Mouse (Mus musculus) thymus, adult 2 months (tissue): ENCODE results near the gene Zfp128. TPM values are rescaled to one million over a fixed set of nuclear protein-coding genes. Genes with fewer than 3 reads are reported as not detected.
"Not testable (repeated sequence)": the region's sequence is repeated elsewhere in the genome, so short reads cannot be mapped to it uniquely, and the experiment has no call there.

Experiments
- DNase-seq: peaks from one replicate; pipeline ENCODE4 v3.0.0; 2021
- H3K27ac ChIP-seq: fragments of 200-500 bp; 2 replicates; pipeline ENCODE4 v1.5.1; 2012; ENCODE audit warnings: low read length, control low read depth; ENCODE audit not compliant: control insufficient read depth, insufficient read depth
- H3K27me3 ChIP-seq: fragments of 200-500 bp; 2 replicates; pipeline ENCODE4 v1.6.1; 2012; ENCODE audit warnings: mild to moderate bottlenecking, low read length, moderate library complexity, mixed read lengths; ENCODE audit not compliant: control insufficient read depth, insufficient read depth
- H3K36me3 ChIP-seq: fragments of 200-500 bp; 2 replicates; pipeline ENCODE4 v1.6.1; 2012; ENCODE audit warnings: mild to moderate bottlenecking, low read length, moderate library complexity; ENCODE audit not compliant: control insufficient read depth, insufficient read depth
- H3K4me1 ChIP-seq: fragments of 200-500 bp; replicated peaks from 2 replicates; pipeline ENCODE4 v1.6.1; 2012; ENCODE audit warnings: low read length; ENCODE audit not compliant: control insufficient read depth, insufficient read depth
- H3K4me3 ChIP-seq: fragments of 200-500 bp; 2 replicates; pipeline ENCODE4 v1.5.1; 2012; ENCODE audit warnings: mild to moderate bottlenecking, low read length, control low read depth, moderate library complexity; ENCODE audit not compliant: control insufficient read depth, insufficient read depth
- CTCF ChIP-seq: fragments of 200-500 bp; IDR thresholded peaks from 2 replicates; pipeline ENCODE4 v1.5.1; 2012; ENCODE audit warnings: mild to moderate bottlenecking, control low read depth, low read length, moderate library complexity, borderline replicate concordance; ENCODE audit not compliant: control insufficient read depth, poor library complexity, insufficient read depth; ENCODE audit errors: extremely low read depth
- POLR2A ChIP-seq: fragments of 200-500 bp; IDR thresholded peaks from 2 replicates; pipeline ENCODE4 v1.6.1; 2012; ENCODE audit warnings: mild to moderate bottlenecking, low read length, control low read depth, moderate library complexity; ENCODE audit not compliant: control insufficient read depth, poor library complexity, insufficient read depth; ENCODE audit errors: extremely low read depth
- WGBS: fragments of 180-500 bp; shearing (Covaris S2); methylation state at CpG from one replicate; pipeline ENCODE4 v1.1.7; 2018; 5-methylcytosine and 5-hydroxymethylcytosine counted together
- polyA plus RNA-seq: library from polyadenylated mRNA; depleted of rRNA; stranded (reverse); fragments of >200 nt; gene quantifications from 2 replicates; pipeline ENCODE4 v1.2.3, GENCODE M21; 2012; rRNA removed

Zfp128 gene
- 1.7 and 2.2 TPM in 2 replicates for polyA plus RNA-seq

DNA sequence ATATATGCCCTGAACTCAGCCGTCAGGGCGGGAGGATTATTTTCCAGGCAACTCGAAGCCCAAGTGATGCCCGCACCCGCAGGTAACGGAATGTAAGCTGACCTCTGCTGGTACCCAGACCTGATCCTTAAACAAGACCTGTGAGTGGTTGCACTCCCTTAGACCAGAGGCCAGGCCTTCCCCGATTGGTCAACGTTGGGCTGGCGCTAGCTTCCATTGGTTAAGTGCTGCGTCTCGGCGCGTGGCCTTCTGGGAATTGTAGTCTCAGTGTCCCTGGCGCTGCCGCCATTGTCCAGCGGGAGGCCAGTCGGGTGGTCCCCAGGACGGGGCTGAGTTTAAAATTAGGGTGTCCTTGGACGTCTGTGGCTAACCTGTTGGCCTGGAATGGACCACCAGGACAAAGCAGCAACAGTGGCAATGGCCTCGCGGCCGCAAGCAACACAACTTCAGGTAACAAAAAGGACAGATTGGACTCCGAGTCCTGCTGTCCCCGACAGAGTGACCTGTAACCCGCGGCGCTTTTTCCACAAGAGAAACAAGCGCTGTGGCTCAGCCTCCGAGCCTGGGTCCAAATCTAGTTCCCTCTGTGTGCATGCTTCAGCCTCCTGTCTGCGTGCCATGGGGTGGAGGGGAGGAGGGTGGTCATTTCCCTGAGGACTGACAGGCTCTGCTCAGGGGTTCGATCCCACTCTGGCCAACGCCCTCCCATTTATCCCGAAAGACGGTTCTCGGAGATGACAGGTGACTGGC lies at the start of gene Zfp128:
Gene Zfp128, plus strand, starts transcription at position 267 of the 750 bp plus-strand sequence.
- Histone ChIP-seq H3K27ac (no peak within 1 kb of the TSS), H3K4me1 (peaks cover 5% of the 10 kb centered on the region), H3K4me3 (peak within 1 kb of the TSS; percentile 73), H3K27me3 (no peaks in the 10 kb centered on the region), H3K36me3 (0 out of 2 replicates have a peak, but pooled peaks cover under 1% of the 10 kb centered on the region)
- DNase-seq: peak; percentile 92
- TF ChIP-seq CTCF: no peak
- no peak for TF ChIP-seq POLR2A
- 2% methylated on average over 35 of the region's 35 CpGs for WGBS

DNA sequence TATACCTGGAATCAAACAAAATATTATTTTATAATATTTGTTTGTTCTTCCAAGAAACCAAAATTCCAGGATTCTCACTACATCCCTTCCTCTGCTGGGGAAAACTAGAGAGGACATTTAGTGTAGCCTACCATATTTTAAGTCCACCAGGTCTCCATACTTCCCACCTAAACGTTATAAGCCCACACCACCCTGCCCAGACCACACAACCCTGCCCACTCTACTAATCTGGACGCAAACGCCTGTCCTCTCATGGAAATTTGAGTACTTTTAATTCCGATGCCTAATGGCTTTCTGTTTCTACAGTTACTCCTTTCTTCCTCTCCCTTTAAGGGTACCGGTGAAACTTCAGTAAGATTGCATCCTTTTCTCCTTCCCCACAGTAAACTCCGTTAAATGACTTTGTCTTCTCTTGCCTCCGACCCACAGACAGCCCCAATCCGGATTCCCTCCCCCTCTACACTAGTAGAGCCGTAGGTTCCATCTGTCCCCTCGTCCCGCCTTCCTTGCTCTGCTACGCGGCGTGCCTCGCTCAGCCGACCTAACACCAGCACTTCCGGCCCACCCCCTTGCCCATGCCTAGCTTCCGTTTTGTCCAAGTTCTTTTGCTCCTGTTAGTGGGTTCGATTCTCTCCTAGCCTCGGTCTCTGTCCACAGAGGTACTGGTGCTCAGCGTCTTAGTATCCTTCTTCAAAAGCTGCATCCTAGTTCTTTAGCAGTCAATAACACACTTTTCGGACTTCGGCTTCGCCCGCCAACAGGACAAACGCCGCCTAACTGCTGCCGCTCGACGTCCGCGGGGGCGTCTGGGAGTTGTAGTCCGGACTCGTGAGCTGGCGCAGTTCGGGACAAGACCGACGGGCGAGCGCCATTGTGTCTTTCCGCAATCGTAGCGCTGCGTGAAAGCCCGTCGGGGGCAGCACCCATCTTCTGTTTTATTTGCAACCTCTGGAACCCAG lies 46.5 kb upstream of the Zfp128 start, which contains the start of gene Zfp110:
Gene Zfp110, plus strand, starts transcription at position 600 of the 959 bp plus-strand sequence.
- Histone ChIP-seq H3K4me3 (peak within 1 kb of the TSS; percentile 82), H3K27me3 (no peaks in the 10 kb centered on the region), H3K27ac (peak within 1 kb of the TSS; percentile 66), H3K4me1 (peaks cover 6% of the 10 kb centered on the region), H3K36me3 (peaks cover 19% of the 10 kb centered on the region)
- DNase-seq: peak; percentile 92
- 3% methylated on average over 47 of the region's 47 CpGs for WGBS
- peak; percentile 33; the same call in 1 of the 2 replicates for TF ChIP-seq CTCF
- peak; percentile 48 for TF ChIP-seq POLR2A

DNA sequence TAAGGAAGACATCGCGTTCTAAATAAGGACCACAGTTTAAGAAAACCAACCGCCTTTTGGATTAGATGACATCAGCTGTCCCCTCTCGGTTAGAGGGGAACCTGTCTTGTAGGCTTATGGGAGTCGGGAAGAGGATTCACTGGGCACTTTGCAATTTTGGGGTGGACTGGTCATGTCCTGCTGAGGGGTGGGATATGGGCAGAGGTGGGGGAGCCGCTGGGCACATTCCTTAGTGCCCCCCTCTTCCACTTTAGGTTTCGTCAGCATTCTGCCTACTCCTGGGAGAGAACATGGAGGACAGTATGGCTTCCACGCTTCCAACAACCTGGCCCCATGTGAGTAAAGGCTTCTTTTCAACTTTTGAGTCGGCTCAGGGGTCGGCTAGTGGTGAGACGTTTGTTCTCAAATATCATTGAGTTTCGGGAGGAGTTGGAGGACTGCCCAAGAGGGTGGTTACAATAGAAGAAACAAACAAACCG lies 45.7 kb upstream of the Zfp128 start:
- Histone ChIP-seq H3K4me3 (peak overlapping the region; percentile 82), H3K27me3 (no peaks in the 10 kb centered on the region), H3K27ac (peak overlapping the region; percentile 66), H3K36me3 (peaks cover 23% of the 10 kb centered on the region), H3K4me1 (peaks cover 6% of the 10 kb centered on the region)
- WGBS: 47% methylated on average over 13 of the region's 13 CpGs
- TF ChIP-seq POLR2A: no peak
- TF ChIP-seq CTCF: no peak
- no peak for DNase-seq

DNA sequence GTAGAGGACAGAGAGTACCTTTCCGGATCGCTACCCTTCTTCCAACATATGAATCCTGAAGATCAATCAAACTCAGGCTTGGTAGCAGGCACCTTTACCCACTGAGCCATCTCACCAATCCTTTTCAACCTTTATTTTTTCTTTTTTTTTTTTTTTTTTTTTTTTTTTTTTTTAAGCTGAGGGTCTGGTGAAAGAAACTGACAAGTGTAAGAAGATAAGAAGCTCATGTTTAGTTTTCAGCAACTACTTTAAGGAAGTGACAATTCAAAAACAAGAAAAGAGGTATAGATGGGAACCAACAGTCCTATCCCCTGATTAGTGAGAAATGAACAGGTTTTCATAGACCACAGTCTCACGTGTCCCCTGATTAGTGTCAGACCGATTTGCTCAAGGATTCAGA lies 45.2 kb upstream of the Zfp128 start:
- Histone ChIP-seq H3K36me3 (peaks cover 29% of the 10 kb centered on the region), H3K4me1 (peaks cover 6% of the 10 kb centered on the region), H3K4me3 (peak overlapping the region; percentile 82; the same call in 1 of the 2 replicates), H3K27ac (no peak overlapping the region), H3K27me3 (no peaks in the 10 kb centered on the region)
- WGBS: 98% methylated on average over 4 of the region's 4 CpGs
- no peak for TF ChIP-seq POLR2A
- no peak for TF ChIP-seq CTCF
- no peak for DNase-seq

DNA sequence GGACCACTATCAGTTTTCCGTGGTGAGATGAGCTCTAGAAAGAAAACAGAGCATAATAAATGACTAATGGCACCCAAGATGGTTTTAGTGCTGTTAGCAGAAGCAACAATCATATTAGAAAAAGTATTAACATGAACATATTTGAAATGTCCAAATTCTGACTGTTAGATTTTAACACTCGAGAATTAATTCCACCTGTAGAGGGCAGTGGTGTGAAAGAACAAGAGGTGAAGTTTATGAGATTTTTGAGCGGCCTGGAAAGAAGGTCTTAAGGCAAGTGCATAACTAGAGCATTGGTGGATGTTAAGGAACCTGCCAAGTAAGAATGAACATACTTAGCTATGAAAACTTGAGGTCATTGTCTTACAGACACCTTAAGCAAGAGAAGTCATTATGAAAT lies 6.7 kb upstream of the Zfp128 start:
- no peaks in the 10 kb centered on the region for H3K4me1 ChIP-seq
- DNase-seq: peak; percentile 18
- TF ChIP-seq CTCF (no peak), POLR2A (no peak)
- H3K4me3 ChIP-seq: no peak overlapping the region
- no peak overlapping the region for H3K27ac ChIP-seq
- H3K36me3 ChIP-seq: no peaks in the 10 kb centered on the region
- WGBS: 11% methylated on average over 3 of the region's 3 CpGs
- H3K27me3 ChIP-seq: no peaks in the 10 kb centered on the region

DNA sequence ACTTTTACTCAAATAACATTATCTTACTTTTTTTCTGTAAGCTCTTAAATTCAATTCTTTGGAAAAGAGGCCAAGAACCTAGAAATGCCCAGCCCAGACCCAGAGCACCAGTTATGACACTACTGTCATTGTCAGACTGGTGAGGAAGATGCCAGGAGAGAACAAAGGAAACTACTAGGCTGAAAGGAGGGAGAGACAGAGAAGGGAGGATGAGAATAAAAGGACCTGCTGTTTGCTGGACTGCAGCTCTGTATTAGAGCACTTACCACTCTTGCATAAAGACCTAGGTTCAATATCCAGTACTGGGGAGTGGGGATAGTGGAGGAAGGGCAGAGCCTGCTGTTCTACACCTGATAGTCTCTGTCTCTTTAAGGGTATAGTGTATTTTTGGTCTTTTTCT lies 941 bp upstream of the Zfp128 start:
- no peak for DNase-seq
- Histone ChIP-seq H3K4me3 (no peak overlapping the region), H3K4me1 (peaks cover 5% of the 10 kb centered on the region), H3K36me3 (no peaks in the 10 kb centered on the region), H3K27me3 (no peaks in the 10 kb centered on the region), H3K27ac (no peak overlapping the region)
- no peak for TF ChIP-seq CTCF
- no peak for TF ChIP-seq POLR2A

DNA sequence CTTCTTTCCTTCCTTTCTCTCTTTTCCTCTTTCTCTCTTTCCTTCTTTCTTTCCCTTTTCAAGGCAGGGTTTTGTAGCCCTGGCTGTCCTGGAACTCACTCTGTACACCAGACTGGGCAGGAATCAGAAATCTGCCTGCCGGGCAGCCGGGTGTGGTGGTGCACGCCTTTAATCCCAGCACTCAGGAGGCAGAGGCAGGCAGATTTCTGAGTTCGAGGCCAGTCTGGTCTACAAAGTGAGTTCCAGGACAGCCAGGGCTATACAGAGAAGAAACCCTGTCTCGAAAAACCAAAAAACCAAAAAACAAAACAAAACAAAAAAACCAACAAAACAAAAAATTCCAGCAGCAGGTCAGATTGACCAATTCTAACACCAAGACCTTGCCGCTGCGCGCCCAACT lies 480 bp upstream of the Zfp128 start:
- not testable (repeated sequence) for H3K36me3 ChIP-seq, DNase-seq, H3K4me1 ChIP-seq, H3K27me3 ChIP-seq, H3K27ac ChIP-seq
- 38% methylated on average over 8 of the region's 8 CpGs for WGBS
- H3K4me3 ChIP-seq: peak overlapping the region; percentile 36
